Mouse (Mus musculus): Measurements from ENCODE around the gene Pigq.
A peak's percentile ranks its signal among the peaks of the same experiment; 100 is the strongest.

The Pigq gene

GRCm38 (mm10) chr17:25919786-25920642 lies 24.7 kb downstream of the Pigq start:
- peak; percentile 100 for DNase-seq

GRCm38 (mm10) chr17:25919144-25919785 lies 25.5 kb downstream of the Pigq start, which contains the start of gene Rab40c:
Rab40c (minus strand) TSS chr17:25919727.
- no peak for DNase-seq

- no peak for DNase-seq
Measured at GRCm38 (mm10) chr17:25918037-25918750, 26.5 kb downstream of the Pigq start.

- DNase-seq: no peak
Measured at GRCm38 (mm10) chr17:25916931-25917647, 27.6 kb downstream of the Pigq start.

- DNase-seq: no peak
Measured at GRCm38 (mm10) chr17:25914295-25914694, 30.4 kb downstream of the Pigq start.

GRCm38 (mm10) chr17:25913877-25914275 lies 30.9 kb downstream of the Pigq start:
- peak; percentile 96 for DNase-seq

GRCm38 (mm10) chr17:25913186-25913876 lies 31.4 kb downstream of the Pigq start:
- peak; percentile 94 for DNase-seq

- DNase-seq: peak; percentile 95
Measured at GRCm38 (mm10) chr17:25911816-25912215, 32.9 kb downstream of the Pigq start.

- no peak for DNase-seq
Measured at GRCm38 (mm10) chr17:25907640-25908039, 37.1 kb downstream of the Pigq start.

- no peak for DNase-seq
Measured at GRCm38 (mm10) chr17:25903061-25903460, 41.7 kb downstream of the Pigq start.

GRCm38 (mm10) chr17:25900193-25900592 lies 44.5 kb downstream of the Pigq start:
- DNase-seq: no peak

GRCm38 (mm10) chr17:25895891-25896290 lies 48.8 kb downstream of the Pigq start:
- DNase-seq: no peak

- peak; percentile 92 for DNase-seq
Measured at GRCm38 (mm10) chr17:25895415-25895814, 49.3 kb downstream of the Pigq start.

- DNase-seq: peak; percentile 95
Measured at GRCm38 (mm10) chr17:25893975-25894617, 50.6 kb downstream of the Pigq start.

- DNase-seq: no peak
Measured at GRCm38 (mm10) chr17:25888837-25889236, 55.9 kb downstream of the Pigq start.

GRCm38 (mm10) chr17:25887467-25887866 lies 57.3 kb downstream of the Pigq start:
- no peak for DNase-seq

- DNase-seq: no peak
Measured at GRCm38 (mm10) chr17:25886806-25887205, 57.9 kb downstream of the Pigq start.

- no peak for DNase-seq
Measured at GRCm38 (mm10) chr17:25885636-25886035, 59.1 kb downstream of the Pigq start.

- DNase-seq: no peak
Measured at GRCm38 (mm10) chr17:25883824-25884223, 60.9 kb downstream of the Pigq start.

GRCm38 (mm10) chr17:25883268-25883667 lies 61.5 kb downstream of the Pigq start:
- peak; percentile 91 for DNase-seq

GRCm38 (mm10) chr17:25882306-25882705 lies 62.4 kb downstream of the Pigq start:
- peak; percentile 92 for DNase-seq

- DNase-seq: peak; percentile 87
Measured at GRCm38 (mm10) chr17:25881691-25882090, 63.0 kb downstream of the Pigq start.

Data from heart, adult 11 months (tissue).